Mouse (Mus musculus) C2C12 (cell line): ENCODE measurements around the gene Wdr24. TPM values are rescaled to one million over a fixed set of nuclear protein-coding genes. Genes with fewer than 3 reads are reported as not detected.
"Not testable (repeated sequence)": the region's sequence is repeated elsewhere in the genome, so short reads cannot be mapped to it uniquely, and the experiment has no call there.

Experiments
- H3K27me3 ChIP-seq: one replicate; pipeline ENCODE4 v1.6.1; 2011; ENCODE audit not compliant: control insufficient read depth, insufficient read depth, insufficient read length
- H3K36me3 ChIP-seq: one replicate; pipeline ENCODE4 v1.6.1; 2011; ENCODE audit not compliant: control insufficient read depth, insufficient read depth
- H3K4me3 ChIP-seq: one replicate; pipeline ENCODE4 v1.5.1; 2011; ENCODE audit warnings: mild to moderate bottlenecking, control low read depth; ENCODE audit not compliant: poor library complexity, insufficient read depth, severe bottlenecking
- H3K79me2 ChIP-seq: one replicate; pipeline ENCODE4 v1.6.1; 2011; ENCODE audit not compliant: control insufficient read depth, insufficient read depth
- H3K79me3 ChIP-seq: one replicate; pipeline ENCODE4 v1.6.1; 2011; ENCODE audit warnings: low read depth, control low read depth
- H3ac ChIP-seq: one replicate; pipeline ENCODE3; 2011; ENCODE audit warnings: low read depth; ENCODE audit not compliant: control insufficient read depth, insufficient read length
- CEBPB ChIP-seq: IDR thresholded peaks from one replicate; pipeline ENCODE4 v1.6.1; 2011; ENCODE audit warnings: low read depth, mild to moderate bottlenecking, control low read depth, moderate library complexity
- CTCF ChIP-seq: IDR thresholded peaks from one replicate; pipeline ENCODE4 v1.5.1; 2011; ENCODE audit not compliant: control insufficient read depth, insufficient read depth, insufficient read length
- FOSL1 ChIP-seq: IDR thresholded peaks from one replicate; pipeline ENCODE4 v1.8.0; 2011; ENCODE audit warnings: mild to moderate bottlenecking, low read length; ENCODE audit not compliant: poor library complexity, insufficient read depth, severe bottlenecking
- MAX ChIP-seq: IDR thresholded peaks from one replicate; pipeline ENCODE4 v1.6.1; 2011; ENCODE audit warnings: mild to moderate bottlenecking, control low read depth
- MYOD1 ChIP-seq: IDR thresholded peaks from one replicate; pipeline ENCODE4 v1.6.1; 2011; ENCODE audit warnings: low read depth; ENCODE audit not compliant: control insufficient read depth, insufficient read length
- MYOG ChIP-seq: IDR thresholded peaks from one replicate; pipeline ENCODE4 v1.6.1; 2011; ENCODE audit not compliant: control insufficient read depth, insufficient read length; ENCODE audit errors: extremely low read depth
- USF1 ChIP-seq: IDR thresholded peaks from one replicate; pipeline ENCODE4 v1.6.1; 2011; ENCODE audit warnings: low read depth, mild to moderate bottlenecking, control low read depth, moderate library complexity
- polyA plus RNA-seq: library from polyadenylated mRNA; unstranded; fragments of >200 nt; fragmentation: generic; extraction: Trizol; gene quantifications from one replicate; pipeline ENCODE4 v1.2.1, GENCODE M21; 2012; ENCODE audit warnings: missing spikeins

Gene Wdr24
- polyA plus RNA-seq, 1 experiment, result 14.3 TPM

- no peak overlapping the region for H3ac ChIP-seq
- peak; percentile 54 for TF ChIP-seq CTCF
- TF ChIP-seq MAX, result no peak
- no peaks in the 10 kb centered on the region for H3K27me3 ChIP-seq
Observed at GRCm38 (mm10) chr17:25801029-25801428, 22.4 kb upstream of the Wdr24 start.

GRCm38 (mm10) chr17:25802825-25803517 lies 20.5 kb upstream of the Wdr24 start:
- TF ChIP-seq MAX (no peak), MYOG (no peak), MYOD1 (peak; percentile 44), FOSL1 (peak; percentile 22), CEBPB (no peak), CTCF (no peak), USF1 (peak; percentile 10)
- Histone ChIP-seq H3K27me3 (no peaks in the 10 kb centered on the region), H3ac (no peak overlapping the region), H3K4me3 (no peak overlapping the region), H3K79me2 (no peaks in the 10 kb centered on the region), H3K79me3 (no peaks in the 10 kb centered on the region), H3K36me3 (no peaks in the 10 kb centered on the region)

More at GRCm38 (mm10) chr17:25801029-25801428, 22.4 kb upstream of the Wdr24 start:
- no peak overlapping the region for H3K4me3 ChIP-seq
- no peaks in the 10 kb centered on the region for H3K36me3 ChIP-seq
- peaks cover 8% of the 10 kb centered on the region for H3K79me2 ChIP-seq
- H3K79me3 ChIP-seq, result no peaks in the 10 kb centered on the region

GRCm38 (mm10) chr17:25806507-25806906 lies 16.9 kb upstream of the Wdr24 start:
- no peaks in the 10 kb centered on the region for H3K27me3 ChIP-seq
- H3K36me3 ChIP-seq, result no peaks in the 10 kb centered on the region
- no peak overlapping the region for H3ac ChIP-seq
- no peak overlapping the region for H3K4me3 ChIP-seq
- no peaks in the 10 kb centered on the region for H3K79me2 ChIP-seq
- TF ChIP-seq USF1 (no peak), CTCF (no peak), CEBPB (no peak), MYOD1 (peak; percentile 42), MYOG (no peak)
- no peaks in the 10 kb centered on the region for H3K79me3 ChIP-seq

- H3ac ChIP-seq, H3K27me3 ChIP-seq, H3K4me3 ChIP-seq, H3K36me3 ChIP-seq, H3K79me2 ChIP-seq, H3K79me3 ChIP-seq: not testable (repeated sequence)
Observed at GRCm38 (mm10) chr17:25807452-25807851, 16.0 kb upstream of the Wdr24 start.

- H3K4me3 ChIP-seq, result no peak overlapping the region
- no peak for TF ChIP-seq MYOD1
- no peak for TF ChIP-seq MAX
- TF ChIP-seq FOSL1, result no peak
- no peak for TF ChIP-seq USF1
- no peak for TF ChIP-seq CTCF
- TF ChIP-seq CEBPB, result no peak
- no peak for TF ChIP-seq MYOG
- no peaks in the 10 kb centered on the region for H3K79me2 ChIP-seq
- no peak overlapping the region for H3ac ChIP-seq
- no peaks in the 10 kb centered on the region for H3K27me3 ChIP-seq
- H3K36me3 ChIP-seq, result no peaks in the 10 kb centered on the region
- no peaks in the 10 kb centered on the region for H3K79me3 ChIP-seq
Observed at GRCm38 (mm10) chr17:25808028-25808427, 15.4 kb upstream of the Wdr24 start.

- Histone ChIP-seq H3K27me3 (no peaks in the 10 kb centered on the region), H3K79me2 (no peaks in the 10 kb centered on the region), H3ac (peak within 1 kb of the TSS; percentile 76), H3K4me3 (peak within 1 kb of the TSS; percentile 43), H3K36me3 (no peaks in the 10 kb centered on the region), H3K79me3 (no peaks in the 10 kb centered on the region)
- TF ChIP-seq CEBPB (no peak), USF1 (no peak), MYOG (no peak), CTCF (no peak), FOSL1 (no peak), MYOD1 (no peak), MAX (no peak)
Observed at GRCm38 (mm10) chr17:25808789-25809605, 14.4 kb upstream of the Wdr24 start, which contains the start of gene Fbxl16. Gene Fbxl16, plus strand, starts transcription at chr17:25809085.
